Mouse (Mus musculus): ENCODE measurements at regions not wholly inside any gene's neighbourhood (a gene's known extent, or its start where the extent isn't known, plus 50 kb on each side); places are given as distances from the start of the nearest gene placed in this dataset.

DNA sequence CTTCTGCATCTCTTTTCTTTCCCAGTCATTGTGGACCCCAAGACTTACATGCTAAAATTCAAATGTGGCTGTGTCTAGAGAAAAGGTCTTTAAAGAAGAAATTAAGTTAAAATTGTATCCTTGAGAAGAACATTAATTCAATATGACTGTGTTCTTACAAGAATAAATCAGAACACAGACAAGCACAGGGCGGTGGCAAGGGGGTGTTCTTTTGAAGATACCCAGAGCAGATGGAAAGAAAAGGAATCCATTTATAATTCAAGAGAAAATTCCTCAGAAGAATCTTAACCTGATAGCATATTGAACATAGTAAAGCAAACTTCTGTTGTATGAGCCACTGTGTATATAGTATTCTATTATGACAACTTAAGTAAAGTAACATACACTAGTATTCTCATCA lies 436.7 kb downstream of the Psat1 start:
- no peak for ATAC-seq (replicated peaks; ENCODE audit: low read depth, poor library complexity, severe bottlenecking)

DNA sequence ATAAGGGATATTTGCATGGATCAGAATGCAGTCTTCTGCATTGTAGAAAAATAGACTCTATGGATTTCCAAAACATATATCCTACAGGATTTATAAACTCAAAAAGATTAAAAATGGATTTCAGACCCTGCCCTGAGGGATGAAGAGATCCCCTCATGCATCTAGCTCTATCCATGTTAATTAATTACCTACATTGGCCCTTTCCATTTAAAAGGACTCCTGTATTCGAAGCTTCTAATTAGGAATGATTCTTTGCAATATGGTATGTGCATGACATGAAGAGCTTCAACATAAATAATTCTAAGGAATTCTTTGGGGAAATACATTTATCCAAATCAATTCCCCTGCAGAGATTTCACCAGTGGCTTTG lies 444.2 kb downstream of the Psat1 start:
- ATAC-seq (replicated peaks; ENCODE audit: low read depth, poor library complexity, severe bottlenecking): no peak

DNA sequence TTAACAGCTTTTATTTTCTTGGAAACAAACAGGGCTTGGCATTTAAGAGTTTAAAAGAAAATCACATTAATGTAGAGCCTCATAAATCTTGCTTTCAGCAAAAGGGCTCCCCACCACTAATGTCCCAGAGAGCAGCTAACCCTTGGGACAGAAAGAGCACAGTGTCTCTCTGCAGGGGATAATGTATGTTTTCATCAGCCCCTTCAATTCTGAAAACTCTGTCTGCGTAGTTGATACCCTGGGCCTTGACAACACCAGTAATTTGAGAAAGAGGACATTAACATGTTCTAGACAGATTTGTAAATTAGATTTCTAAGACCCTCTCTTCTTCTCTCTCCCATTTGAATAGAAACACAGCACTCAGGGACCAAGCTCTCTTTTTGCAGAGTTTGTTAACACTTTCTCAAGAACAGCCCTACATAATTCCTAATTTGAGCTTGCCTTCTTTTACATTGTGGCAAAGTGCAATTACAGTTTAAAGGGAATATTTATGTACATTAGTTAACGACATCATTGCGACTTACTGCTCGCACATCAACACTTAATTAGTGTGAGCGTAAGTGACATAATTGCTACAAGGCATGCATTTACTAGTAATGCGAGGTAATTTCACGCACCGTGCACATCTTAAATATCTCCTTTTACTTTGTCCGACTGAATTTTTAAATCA lies 444.7 kb downstream of the Psat1 start:
- ATAC-seq (replicated peaks; ENCODE audit: low read depth, poor library complexity, severe bottlenecking): no peak

DNA sequence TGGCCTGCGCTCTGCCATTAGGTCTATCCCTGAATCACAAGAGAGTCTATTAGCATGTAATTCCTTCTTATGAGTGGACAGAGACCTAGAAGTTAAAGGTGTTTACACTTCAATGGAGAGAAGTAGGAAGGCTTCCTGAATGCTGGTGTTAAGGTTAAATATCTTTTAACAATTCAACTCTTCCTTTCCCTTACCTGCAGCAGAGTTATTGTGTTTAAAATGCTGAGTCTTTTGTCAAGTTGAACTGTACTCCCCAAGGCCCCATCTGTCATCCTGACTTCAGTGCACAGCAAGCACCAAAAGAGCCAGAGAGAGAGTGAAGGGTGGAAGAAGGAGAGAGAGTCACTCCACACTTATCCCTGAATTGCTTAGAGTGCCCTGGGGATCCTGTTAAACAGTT lies 451.6 kb downstream of the Psat1 start:
- ATAC-seq (replicated peaks; ENCODE audit: low read depth, poor library complexity, severe bottlenecking): no peak

DNA sequence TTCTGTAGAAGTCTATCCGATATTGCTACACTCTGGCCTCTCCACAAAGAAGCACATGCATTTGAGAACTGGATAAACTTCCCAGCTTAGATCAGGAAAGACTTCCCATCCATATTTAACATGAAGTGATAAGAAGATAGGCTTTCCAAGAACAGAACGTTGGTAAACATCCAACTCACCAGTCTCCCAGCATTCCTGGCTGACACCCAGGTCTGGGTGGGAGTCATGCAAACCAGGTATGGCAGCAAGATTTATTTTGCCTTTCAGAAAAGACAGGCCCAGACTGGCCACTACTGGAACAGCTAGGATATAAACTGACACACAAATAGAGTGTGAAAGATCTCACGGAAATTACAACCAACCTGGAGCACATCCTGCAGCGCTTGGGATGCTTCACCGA lies 459.6 kb downstream of the Psat1 start:
- no peak for ATAC-seq (replicated peaks; ENCODE audit: low read depth, poor library complexity, severe bottlenecking)

DNA sequence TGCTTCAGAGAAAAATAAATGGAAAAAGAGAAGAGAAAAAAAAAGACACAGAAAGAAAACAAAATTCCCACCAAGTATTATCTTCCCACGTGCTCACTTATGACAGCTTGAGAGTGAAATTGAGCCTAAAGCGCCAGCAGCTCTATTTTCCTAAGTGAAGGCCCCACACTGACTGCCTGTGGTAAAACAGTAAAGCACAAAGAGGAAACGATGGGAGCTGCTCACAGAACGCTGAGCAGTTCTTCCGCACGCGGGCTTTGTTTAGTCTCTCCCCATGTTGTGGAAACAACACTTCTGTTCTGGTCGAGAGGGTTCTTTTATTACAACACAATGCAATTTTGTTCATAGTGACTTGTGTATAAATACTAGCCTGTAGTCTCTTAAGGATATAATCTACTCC lies 465.5 kb downstream of the Psat1 start:
- no peak; the same call in 1 of the 2 replicates for ATAC-seq (replicated peaks; ENCODE audit: low read depth, poor library complexity, severe bottlenecking)

DNA sequence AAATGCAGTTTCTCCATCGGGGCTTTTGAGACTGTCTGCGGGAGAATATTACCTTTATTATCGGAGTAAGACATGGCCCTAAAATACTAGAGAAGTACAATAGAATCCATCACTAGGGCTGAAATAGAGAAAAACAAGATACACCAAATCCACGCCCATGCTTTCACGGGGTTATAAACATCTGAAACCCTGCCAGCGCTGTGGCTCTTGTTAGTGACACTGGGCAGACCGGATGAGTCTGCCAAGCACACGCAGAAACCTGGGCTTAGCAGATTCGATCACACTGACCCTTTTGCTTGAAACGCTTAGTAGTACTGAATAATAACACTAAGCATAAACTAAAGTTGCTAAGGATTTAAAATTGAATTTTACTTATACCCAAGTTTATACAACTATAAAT lies 477.6 kb downstream of the Psat1 start:
- ATAC-seq (replicated peaks; ENCODE audit: low read depth, poor library complexity, severe bottlenecking): no peak

DNA sequence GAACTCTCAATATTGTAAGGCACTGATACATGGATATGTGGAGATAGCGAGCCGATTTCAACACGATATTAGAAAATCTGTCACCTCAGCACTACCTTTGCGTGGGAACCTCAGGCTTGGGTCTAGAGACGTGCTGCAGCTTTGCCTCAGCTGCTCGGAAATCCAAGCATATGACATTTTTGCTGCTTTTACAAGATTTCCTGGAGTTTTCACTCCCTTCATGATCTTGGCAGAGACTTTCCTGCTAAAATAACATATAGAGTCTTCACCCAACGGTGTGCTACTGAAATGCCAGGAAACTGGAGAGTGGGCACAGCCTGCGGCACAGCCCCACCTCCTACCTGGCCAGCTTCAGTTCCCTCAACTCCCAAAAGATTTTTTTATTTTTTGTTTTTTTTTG lies 480.4 kb downstream of the Psat1 start:
- ATAC-seq (replicated peaks; ENCODE audit: low read depth, poor library complexity, severe bottlenecking): no peak

DNA sequence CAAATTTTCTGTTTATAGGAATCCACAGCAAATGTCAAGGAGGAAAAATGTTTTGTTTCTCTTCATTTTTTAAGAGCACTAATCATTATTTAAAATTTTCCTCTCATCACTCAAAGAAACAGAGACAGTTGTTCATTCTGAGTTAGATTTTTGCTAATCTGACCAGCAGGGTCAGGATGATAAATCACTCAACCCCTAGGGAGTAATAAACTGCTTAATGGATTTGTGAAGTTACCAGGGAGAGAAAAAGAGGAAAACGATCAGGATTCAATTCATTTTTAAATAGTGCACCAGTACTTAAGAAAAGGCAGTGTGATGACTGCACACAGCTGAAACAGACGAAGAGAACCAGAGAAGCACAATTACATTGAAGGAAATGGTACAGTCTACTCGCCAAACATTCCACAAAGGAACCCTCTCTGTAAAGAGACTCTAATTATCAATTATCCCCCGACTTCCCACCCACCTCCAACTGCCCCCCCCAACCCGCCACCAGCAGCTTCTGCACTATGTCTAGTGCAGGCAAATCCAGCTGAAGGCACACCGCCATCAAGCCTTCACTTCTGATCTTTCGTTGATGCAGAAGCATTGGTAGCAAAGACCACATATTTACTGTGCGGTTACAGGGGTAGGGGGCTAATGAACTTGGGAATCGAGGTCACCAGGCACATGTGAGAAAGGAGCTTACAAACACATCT lies 481.9 kb downstream of the Psat1 start:
- ATAC-seq (replicated peaks; ENCODE audit: low read depth, poor library complexity, severe bottlenecking): no peak

DNA sequence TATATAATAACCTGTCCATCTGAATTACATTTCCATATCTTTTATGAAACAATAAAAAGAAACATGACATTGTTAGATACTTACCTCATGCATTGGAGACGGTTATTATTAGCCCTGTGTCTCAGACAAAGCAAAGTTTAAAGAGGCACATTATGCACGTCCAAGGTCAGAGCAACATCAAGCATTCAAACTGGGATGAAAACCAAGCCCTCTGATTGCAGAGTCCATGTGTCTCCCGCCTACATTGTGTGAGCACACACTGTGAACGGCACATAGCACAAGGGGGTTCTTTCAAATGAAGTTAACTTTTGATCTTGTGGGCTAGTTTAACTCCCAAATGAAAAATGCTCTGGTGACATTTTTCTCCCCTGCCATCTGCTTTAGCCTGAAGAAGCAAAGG lies 489.3 kb downstream of the Psat1 start:
- ATAC-seq (replicated peaks; ENCODE audit: low read depth, poor library complexity, severe bottlenecking): no peak

DNA sequence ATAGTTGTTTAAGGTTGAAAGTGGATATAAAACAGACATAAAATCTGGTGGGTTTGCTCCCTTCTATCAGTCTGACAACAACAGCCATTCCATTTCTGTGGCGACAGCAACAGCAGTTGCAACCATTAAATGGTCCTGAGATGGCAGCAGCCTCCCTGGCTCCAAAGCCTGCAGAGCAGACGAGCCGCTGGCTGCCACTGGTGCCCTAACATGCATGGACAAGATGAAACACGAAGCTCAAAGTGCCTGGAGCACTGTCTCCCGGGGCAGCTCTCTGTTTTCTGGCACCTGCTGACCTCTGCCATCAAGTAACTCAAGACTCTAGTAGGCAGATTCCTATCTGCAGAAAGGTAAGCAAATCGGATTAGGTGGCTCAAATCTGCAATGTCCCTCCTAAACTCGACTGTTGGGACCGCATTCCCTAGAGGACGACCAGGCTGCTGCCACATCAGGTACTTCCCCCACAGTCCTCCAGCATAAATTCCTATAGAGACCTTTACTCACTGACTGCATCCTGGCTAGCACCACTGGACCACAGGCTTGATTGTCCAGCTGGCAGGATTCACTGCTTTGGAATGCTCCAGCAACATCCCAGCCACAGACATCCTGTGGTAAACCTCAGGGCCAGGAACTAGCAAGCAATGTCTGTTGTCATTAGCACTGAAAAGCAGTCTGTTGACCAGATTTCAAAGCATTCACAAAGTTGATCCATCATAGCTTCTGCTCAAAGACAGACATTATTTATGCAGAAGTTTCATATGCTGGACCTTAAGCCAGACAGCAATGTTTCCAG lies 490.0 kb downstream of the Psat1 start:
- ATAC-seq (replicated peaks; ENCODE audit: low read depth, poor library complexity, severe bottlenecking): no peak

DNA sequence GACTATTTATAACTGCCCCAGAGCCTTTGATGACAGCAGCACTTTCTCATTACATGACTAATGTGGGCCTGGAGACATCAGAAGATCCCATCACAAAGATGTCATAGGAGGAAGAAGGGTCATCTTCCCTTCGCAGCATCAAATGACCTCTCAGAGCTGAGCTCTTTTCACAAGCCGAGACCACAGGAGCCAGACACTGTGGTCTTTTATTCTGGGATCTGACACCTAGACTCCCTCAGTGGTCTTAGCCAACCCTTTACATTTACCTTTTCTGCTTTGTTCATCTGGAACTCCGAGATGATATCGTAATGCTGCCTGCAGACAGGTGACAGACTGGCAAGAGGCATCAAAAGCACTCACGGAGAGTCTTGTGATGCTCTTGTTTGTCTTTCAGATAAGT lies 498.1 kb downstream of the Psat1 start:
- no peak for ATAC-seq (replicated peaks; ENCODE audit: low read depth, poor library complexity, severe bottlenecking)

DNA sequence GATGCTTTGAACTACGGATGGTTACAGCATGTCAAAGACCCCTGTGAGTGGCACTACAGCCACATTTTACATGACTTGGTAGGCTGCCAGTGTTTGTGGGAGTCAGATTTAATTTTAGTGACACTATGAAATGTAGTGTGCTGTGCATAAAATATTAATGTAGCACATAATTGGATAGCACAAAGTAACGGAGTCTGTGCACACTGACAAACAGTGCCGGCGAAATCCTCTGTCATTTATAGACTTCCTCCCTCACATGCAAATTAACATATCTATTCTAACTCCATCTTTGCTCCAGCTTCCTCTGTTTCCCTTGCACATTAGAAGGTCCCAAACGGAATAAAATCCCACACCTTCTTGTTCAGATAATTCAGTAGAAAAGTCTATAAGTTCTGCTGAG lies 515.3 kb downstream of the Psat1 start:
- no peak for ATAC-seq (replicated peaks; ENCODE audit: low read depth, poor library complexity, severe bottlenecking)

DNA sequence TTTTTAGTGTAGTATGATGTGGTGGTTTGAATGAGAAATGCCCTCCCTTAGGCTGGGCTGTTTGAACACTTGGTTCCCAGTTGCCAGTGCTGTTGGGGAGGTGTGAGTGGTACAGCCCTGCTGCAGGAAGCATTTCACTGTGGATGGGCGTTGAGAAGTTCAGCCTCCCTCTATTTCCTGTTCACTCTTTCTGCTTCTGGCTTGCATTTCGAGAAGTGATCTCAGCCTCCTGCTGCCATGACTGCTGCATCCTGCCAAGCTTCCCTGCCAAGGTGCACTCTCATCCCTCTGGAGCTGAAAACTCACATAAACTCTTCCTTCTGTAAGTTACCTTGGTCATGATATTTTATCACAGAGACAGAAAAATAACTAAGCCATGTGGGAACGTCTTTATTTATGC lies 525.8 kb downstream of the Psat1 start:
- no peak for ATAC-seq (replicated peaks; ENCODE audit: low read depth, poor library complexity, severe bottlenecking)

DNA sequence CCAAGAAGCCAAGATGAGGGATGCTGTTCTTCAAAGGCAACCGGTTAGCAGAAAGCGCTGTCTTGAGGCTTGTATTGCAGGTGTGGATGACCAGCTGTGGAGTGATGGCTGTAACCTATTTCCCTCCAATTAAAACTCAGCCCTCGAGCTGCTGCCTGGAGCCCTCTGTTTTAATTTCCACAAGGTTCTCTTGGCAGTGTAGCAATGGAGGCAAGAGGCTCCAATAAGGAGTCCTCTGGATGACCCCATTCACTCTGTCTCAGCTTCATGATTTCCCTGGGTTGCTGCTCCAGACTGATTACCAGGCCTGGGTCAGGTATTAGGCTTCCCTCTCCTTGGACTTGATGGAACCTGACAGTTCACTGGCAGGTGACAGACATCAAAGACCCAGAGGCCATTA lies 548.5 kb downstream of the Psat1 start:
- no peak for ATAC-seq (replicated peaks; ENCODE audit: low read depth, poor library complexity, severe bottlenecking)

DNA sequence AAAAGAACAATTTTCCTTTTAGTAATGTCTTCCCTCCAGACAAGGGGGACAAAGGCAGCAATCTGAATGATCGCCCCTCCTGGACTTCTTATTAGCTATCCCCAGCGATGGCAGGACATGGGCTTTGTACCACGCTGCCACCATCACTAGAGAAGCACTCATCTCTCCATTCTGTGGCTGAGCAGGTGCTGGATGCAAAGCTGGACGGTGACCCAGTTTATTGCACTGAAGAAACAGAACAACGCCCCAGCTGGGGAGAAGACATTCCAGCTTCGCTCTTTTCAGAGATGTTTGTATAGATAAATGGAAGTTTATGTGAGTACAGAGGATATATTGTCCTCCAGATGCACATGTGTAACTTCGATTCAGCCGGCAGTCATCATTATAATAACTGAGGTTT lies 575.5 kb downstream of the Psat1 start:
- ATAC-seq (replicated peaks; ENCODE audit: low read depth, poor library complexity, severe bottlenecking): no peak

DNA sequence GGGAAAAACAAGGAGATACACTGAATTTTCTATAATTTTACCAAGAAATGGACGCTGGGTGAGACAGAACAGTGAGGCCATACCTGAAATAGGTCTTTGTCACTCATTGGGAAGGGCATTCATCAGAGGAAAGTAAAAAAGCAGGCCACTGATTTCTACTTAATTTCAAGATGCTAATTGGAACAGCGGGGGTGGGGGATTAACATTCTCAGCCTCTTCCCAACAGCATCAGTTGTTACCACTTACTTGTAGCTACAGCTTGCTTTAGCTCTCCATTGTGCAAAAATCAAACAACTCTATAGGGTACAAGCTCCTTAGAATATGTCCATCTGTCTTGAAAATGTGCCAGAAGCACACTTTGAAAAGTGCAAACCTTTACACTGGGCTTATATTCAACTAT lies 580.2 kb downstream of the Psat1 start:
- ATAC-seq (replicated peaks; ENCODE audit: low read depth, poor library complexity, severe bottlenecking): no peak

DNA sequence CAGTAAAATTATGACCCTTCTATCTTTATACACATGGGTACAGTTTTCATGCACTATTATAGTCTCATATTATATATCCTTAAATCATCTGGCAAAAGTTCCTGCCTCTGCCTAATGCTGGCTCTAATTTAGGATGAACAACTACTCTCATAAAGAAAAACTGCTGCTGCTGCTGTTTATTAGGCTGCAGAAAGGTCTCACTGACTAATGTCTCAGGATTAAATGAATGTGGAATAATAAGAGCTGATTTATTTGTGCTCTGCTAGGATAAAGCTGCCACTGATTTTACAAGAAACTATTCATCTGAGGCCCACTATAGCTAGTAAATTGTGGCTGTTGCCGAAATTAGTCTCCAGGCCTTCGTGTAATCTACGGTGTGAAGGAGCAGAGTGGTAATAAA lies 590.0 kb downstream of the Psat1 start:
- no peak for ATAC-seq (replicated peaks; ENCODE audit: low read depth, poor library complexity, severe bottlenecking)

DNA sequence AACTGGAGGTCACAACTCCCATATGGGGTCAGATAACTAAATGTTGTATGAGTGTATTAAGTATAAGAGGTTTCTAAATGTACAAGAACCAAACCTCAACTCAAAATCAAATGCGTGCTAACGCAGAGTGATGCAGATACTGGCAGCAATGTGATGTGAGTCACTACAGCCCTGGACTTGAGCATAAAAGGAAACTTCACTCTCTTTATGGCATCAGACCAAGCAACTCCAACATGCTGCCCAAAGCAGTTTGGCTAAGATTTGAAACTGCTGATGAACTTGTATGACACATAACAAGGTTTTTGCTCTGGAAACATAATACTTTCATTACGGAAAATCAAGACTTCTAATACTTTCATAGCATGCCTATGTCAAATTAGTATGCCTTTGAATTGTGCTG lies 598.8 kb downstream of the Psat1 start:
- no peak for ATAC-seq (replicated peaks; ENCODE audit: low read depth, poor library complexity, severe bottlenecking)

DNA sequence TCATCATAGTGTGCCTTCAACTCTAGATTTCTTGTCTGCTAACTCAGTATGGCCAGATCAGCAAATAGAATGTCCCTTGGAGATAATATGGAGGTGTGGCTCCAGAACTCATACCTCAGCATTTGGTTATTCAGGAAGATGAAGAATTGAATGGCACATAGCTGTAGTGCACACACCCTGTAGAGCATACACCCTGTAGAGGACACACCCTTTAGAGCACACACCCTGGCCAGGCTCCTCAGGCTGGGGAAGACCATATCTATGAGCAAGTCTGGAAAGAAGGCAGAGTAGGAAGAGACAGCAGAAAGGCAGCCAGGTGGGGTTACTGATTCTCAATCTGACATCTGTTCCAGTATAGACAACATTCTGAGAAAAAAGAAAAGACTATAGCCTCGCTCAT lies 604.9 kb downstream of the Psat1 start:
- no peak for ATAC-seq (replicated peaks; ENCODE audit: low read depth, poor library complexity, severe bottlenecking)

DNA sequence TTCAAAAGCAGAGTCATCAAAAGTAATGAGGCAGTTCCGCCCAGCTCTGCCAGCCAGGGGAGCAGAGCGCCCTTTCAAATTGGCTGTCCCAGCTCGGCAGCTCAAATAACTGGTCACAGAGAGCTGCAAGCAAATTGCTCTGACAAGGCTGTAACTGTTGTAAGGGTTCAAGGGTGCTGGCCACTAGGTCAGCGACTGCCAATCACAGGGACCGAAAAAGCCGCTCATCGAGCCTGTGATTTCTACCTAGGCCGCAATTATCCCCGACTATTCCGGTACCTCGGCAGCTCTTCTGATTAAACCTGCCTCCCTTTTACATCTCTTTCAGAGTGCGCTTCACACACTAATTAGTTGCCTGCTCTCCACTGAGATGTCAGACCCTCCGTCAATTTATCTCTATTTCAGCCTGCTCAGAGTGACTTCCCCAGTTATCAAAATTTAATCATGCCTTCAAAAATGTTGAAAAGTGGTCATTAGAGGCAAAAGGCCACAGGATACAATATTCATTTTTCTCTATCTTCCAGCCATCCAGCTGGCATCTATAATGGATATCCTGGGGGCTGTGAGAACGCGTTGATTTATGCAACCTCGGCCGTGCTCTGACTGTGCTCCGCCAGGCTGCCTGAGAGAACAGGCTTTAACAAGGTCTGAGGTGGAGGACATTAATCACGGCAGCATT lies 606.7 kb downstream of the Psat1 start:
- no peak for ATAC-seq (replicated peaks; ENCODE audit: low read depth, poor library complexity, severe bottlenecking)
